Mouse (Mus musculus) olfactory bulb, adult 2 months (tissue): Measurements from ENCODE around the gene Rgs9.

Experiments used
- CTCF ChIP-seq: fragments of 200-500 bp; IDR thresholded peaks from 2 replicates; pipeline ENCODE4 v1.5.1; 2012; ENCODE audit warnings: low read depth, mild to moderate bottlenecking, low read length, moderate library complexity; ENCODE audit not compliant: insufficient read depth
- POLR2A ChIP-seq: fragments of 200-500 bp; IDR thresholded peaks from 2 replicates; pipeline ENCODE4 v1.6.1; 2012; ENCODE audit warnings: mild to moderate bottlenecking, low read depth, low read length, moderate library complexity; ENCODE audit not compliant: insufficient read depth

GRCm38 (mm10) chr11:109326270-109326669 is 28.3 kb upstream of the Rgs9 start:
- TF ChIP-seq POLR2A (no peak), CTCF (no peak)
